Mouse (Mus musculus) bone marrow, adult 2 months (tissue): ENCODE measurements at regions not wholly inside any gene's neighbourhood (a gene's known extent, or its start where the extent isn't known, plus 50 kb on each side); places are given as distances from the start of the nearest gene placed in this dataset.

ENCODE experiments used
- H3K27ac ChIP-seq: fragments of 200-500 bp; 2 replicates; pipeline ENCODE4 v1.5.1; 2012; ENCODE audit warnings: low read depth, mild to moderate bottlenecking, control low read depth, inconsistent platforms, low read length; ENCODE audit not compliant: control insufficient read depth, poor library complexity, insufficient read depth
- H3K4me1 ChIP-seq: fragments of 200-500 bp; 2 replicates; pipeline ENCODE4 v1.6.1; 2011; ENCODE audit warnings: low read length; ENCODE audit not compliant: control insufficient read depth, insufficient read depth
- H3K4me3 ChIP-seq: fragments of 200-500 bp; replicated peaks from 2 replicates; pipeline ENCODE3; 2011; ENCODE audit warnings: mild to moderate bottlenecking, low read depth, low read length, control low read depth; ENCODE audit not compliant: control insufficient read depth
- CTCF ChIP-seq: fragments of 200-500 bp; IDR thresholded peaks from 2 replicates; pipeline ENCODE4 v1.5.1; 2011; ENCODE audit warnings: low read length, control low read depth; ENCODE audit not compliant: control insufficient read depth, insufficient read depth
- POLR2A ChIP-seq: fragments of 200-500 bp; IDR thresholded peaks from 2 replicates; pipeline ENCODE4 v1.6.1; 2011; ENCODE audit warnings: low read depth, mild to moderate bottlenecking, control low read depth, low read length, borderline replicate concordance; ENCODE audit not compliant: control insufficient read depth
- WGBS: fragments of 180-500 bp; shearing (Covaris S2); methylation state at CpG from one replicate; pipeline ENCODE4 v1.1.7; 2018; 5-methylcytosine and 5-hydroxymethylcytosine counted together

DNA sequence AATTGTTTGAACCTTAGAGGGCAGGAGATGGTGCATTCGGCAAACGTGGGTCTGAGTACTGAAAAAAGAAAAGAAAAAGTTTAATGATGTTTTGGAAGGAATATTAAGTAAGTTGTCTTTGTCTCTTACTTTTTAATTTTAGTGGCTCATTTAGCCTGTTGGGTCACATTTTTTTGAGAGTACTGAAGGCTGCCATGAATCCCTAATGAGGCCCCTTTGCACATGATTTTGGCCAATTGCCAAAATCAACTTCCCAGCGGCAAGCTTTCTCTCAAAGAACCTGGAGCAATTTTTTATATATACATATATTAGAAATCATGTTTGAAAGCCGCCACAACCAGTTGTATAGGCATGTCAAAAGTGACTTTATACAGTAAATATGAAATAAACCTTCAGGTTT, 100.9 kb downstream of the Gm11146 start:
- Histone ChIP-seq H3K4me3 (no peak overlapping the region), H3K4me1 (no peaks in the 10 kb centered on the region), H3K27ac (no peak overlapping the region)
- TF ChIP-seq POLR2A (no peak), CTCF (no peak)
- 74% methylated on average over 4 of the region's 4 CpGs for WGBS

DNA sequence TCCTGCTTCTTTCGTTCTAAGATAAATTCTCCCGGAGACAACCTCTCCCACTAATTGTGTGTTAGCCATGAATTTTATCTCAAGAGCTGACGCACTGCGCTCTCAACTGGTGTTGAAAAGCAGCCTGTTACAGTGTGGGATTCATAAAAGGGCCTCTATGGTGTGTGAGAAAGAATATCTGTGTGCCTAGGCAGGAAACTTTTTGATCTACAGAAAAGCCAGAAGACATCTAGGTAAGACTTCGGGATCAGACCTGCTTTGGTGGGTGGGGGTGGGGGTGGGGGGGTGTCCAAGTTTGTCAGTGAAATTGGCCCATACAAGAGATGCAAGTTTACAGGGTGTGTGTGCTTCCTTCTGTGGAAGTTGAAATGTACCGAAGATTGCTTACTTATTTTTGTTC, 101.5 kb downstream of the Gm11146 start:
- 66% methylated on average over 6 of the region's 6 CpGs for WGBS
- TF ChIP-seq POLR2A (no peak), CTCF (no peak)
- Histone ChIP-seq H3K4me3 (no peak overlapping the region), H3K4me1 (no peaks in the 10 kb centered on the region), H3K27ac (no peak overlapping the region)

DNA sequence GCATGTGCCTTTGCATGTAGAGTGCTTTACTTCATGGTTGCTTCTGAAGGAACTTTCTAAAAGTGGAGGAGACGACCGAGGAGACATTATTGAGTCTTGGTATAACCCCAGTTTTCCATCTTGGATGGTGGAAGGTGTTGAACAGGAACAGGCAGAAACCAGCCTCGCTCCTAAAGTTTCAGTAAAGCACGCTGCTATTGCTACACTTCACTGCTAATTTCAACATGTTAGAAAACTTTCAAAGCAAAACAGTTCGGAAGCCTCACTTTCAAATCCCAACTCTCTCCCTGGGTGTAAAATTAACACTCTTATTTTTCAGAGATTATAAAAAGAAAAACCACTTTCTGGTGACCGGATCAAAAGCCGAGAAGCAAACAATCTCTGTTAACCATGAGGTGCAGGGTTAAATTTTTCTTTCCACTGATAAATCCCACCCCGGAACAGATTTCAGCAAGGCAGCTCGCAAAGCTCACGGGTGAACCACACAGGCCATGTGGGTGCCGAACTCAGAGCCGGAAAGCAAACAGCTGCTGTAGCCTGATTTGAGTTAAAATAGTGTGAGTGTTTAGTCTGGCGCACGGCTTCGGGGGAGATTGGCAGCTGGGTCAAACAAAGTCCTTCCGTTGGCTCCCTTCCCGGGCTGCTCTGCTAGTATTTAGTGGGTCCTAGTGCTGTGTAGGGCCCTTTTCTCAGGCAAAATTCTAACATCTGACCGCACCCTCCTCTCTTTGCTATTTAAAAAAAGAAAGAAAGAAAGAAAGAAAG, 102.2 kb downstream of the Gm11146 start:
- no peak for TF ChIP-seq POLR2A
- no peak for TF ChIP-seq CTCF
- no peak overlapping the region for H3K4me3 ChIP-seq
- no peaks in the 10 kb centered on the region for H3K4me1 ChIP-seq
- no peak overlapping the region; the same call in 1 of the 2 replicates for H3K27ac ChIP-seq
- 56% methylated on average over 18 of the region's 18 CpGs for WGBS

DNA sequence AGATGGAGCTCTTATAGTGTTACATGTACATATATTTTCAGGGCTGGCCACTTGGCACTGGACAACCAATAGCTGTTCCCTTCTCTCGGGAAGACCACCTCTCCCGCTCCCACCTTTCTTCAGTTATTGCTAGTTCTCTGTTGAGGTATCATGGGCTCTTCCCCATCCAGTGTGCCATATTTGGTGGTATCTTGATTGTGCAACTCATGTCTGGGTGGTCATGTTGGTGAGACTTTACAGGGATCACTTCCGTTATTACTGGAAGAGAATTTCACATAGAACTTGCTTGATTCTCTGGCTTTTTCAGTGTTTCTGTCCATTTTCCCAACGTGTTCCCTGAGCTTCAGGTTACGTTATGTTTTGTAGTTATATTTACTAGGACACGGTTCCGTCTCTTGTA, 106.6 kb downstream of the Gm11146 start:
- H3K4me3 ChIP-seq: no peak overlapping the region
- TF ChIP-seq CTCF (no peak), POLR2A (no peak)
- no peaks in the 10 kb centered on the region for H3K4me1 ChIP-seq
- 82% methylated on average over 7 of the region's 7 CpGs for WGBS
- no peak overlapping the region for H3K27ac ChIP-seq

DNA sequence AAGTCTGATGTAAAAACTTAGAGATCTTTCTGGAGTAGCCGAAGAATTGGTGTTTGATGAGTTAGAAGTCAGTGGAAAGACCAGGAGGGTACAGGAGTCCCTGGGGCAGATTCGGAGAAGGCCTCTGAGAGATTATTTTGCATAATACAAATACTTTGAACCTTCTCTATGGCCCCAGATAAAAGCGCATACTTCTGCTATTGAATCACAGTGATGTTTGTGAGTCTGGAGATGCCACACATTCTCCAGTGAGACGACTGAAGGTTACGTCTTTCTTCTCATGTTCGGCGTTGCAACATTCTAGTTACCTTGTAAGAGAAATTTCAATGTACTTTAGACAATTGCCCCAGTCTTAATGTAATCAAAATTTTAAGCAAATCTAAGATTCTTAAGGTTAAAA, 107.9 kb downstream of the Gm11146 start:
- Histone ChIP-seq H3K4me1 (no peaks in the 10 kb centered on the region), H3K27ac (no peak overlapping the region), H3K4me3 (no peak overlapping the region)
- 87% methylated on average over 7 of the region's 7 CpGs for WGBS
- TF ChIP-seq POLR2A (no peak), CTCF (no peak)

DNA sequence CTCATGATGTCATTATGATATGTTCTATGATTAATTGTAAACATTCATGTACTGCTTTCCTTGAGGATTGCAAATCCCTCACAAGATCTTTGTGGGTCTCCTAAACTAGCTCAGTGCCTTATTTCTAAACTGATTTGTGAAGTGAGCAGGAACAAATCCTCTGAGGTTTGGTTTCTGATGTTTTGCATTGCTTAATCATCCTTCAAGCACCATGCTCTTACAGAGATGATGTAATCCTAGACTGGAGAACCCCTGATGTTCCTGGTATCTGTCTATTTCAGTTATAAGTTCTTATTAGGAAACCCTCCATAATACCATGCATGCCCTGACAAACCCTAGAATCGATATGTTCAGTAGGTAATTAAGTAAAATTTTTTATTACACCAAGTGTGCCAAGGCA, 113.7 kb downstream of the Gm11146 start:
- no peak for TF ChIP-seq CTCF
- no peak for TF ChIP-seq POLR2A
- 61% methylated on average over 1 of the region's 1 CpGs for WGBS
- no peak overlapping the region for H3K27ac ChIP-seq
- H3K4me1 ChIP-seq: no peaks in the 10 kb centered on the region
- no peak overlapping the region for H3K4me3 ChIP-seq

DNA sequence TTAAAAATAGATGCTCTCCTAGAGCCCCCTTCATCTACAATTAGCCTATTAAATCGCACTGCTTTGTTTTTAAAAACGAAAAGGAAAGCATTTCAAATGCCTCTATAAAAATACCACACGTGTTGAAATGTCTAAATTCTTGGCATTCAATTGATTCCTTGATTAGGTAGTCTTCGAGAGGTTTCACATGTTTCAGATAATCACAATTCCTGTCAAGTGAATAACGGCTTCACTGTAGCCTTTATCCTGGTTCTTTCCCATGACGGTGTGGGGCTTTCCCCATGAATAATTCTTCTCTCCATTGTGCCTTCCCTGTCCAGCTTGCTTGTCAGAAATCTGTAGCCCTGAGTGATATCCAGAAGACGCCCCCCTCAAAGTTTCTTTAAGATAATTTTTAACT, 122.1 kb downstream of the Gm11146 start:
- H3K27ac ChIP-seq: no peak overlapping the region
- no peak overlapping the region for H3K4me3 ChIP-seq
- no peaks in the 10 kb centered on the region for H3K4me1 ChIP-seq
- 82% methylated on average over 7 of the region's 7 CpGs for WGBS
- no peak for TF ChIP-seq POLR2A
- TF ChIP-seq CTCF: no peak

DNA sequence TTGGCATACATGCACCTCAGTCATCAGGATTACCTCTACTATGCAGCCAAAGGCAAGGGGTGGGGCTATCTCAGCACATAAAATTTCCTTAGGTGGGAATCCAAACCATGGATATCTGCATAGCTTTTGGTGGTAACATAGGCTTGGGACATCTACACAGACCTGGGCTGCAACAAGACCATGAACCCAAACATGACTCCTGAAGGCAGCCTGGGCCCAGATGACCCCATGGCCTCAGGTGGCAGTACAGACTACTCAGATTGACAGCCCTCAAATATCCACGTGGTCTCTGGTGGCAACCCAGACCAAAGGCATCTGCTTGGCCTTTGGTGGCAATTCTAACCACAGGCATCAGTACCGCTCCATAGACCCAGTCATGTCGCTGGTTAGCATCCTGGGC, 130.0 kb downstream of the Gm11146 start:
- H3K4me3 ChIP-seq: no peak overlapping the region
- 71% methylated on average over 3 of the region's 3 CpGs for WGBS
- no peaks in the 10 kb centered on the region for H3K4me1 ChIP-seq
- TF ChIP-seq CTCF: no peak
- TF ChIP-seq POLR2A: no peak
- H3K27ac ChIP-seq: no peak overlapping the region

DNA sequence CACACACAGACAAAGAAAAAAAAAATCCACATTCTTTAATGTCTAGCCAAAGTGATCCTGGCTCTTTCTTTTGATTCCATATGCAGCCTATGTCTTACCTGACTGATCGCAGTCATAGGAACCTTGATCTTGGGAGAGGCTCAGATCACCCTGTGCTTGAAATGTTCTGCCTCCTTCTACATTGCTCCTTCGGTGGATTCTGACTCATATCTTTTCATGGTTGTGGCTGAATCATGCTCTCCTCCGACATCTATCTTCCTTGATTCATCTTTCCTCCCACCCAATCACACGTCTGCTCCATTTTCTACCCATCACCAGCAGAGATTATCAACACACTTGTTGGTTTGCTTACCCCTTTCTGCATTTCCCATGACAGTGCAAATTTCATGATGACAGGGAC, 132.0 kb downstream of the Gm11146 start:
- no peak for TF ChIP-seq CTCF
- TF ChIP-seq POLR2A: no peak
- Histone ChIP-seq H3K4me1 (no peaks in the 10 kb centered on the region; the same call in 1 of the 2 replicates), H3K4me3 (no peak overlapping the region), H3K27ac (no peak overlapping the region)
- 77% methylated on average over 4 of the region's 4 CpGs for WGBS
